Comparison of ENCODE assay signal across 17 mouse cellular contexts in genomic region chr19:10301866-10302356, GRCm38 (mm10). TPM values are rescaled to one million over a fixed set of nuclear protein-coding genes. Genes with fewer than 3 reads are reported as not detected.
"Had no signal": no experiment of that assay in that cellular context is flagged by ENCODE, and none has a peak within 500 bp of the region (broad histone marks: within the 10 kb centered on the region; RNA-seq: fewer than 3 reads in every experiment).

No protein-coding gene starts in this region.

- H3K4me3 ChIP-seq: liver, embryonic 13.5 days; neural tube, embryonic 12.5 days; neural tube, embryonic 15.5 days had no signal

- H3K27ac ChIP-seq: kidney, postnatal 0 days; liver, embryonic 13.5 days; neural tube, embryonic 12.5 days; neural tube, embryonic 15.5 days; stomach, postnatal 0 days had no signal

- DNase-seq: kidney, adult 18-20 months; kidney, postnatal 25 days; liver, embryonic 13.5 days; lung, adult 2 months; lung, postnatal 14 days; midbrain, embryonic 14.5 days; right cerebral cortex, adult 18-20 months; right cerebral cortex, postnatal 14 days; right cerebral cortex, postnatal 4 days; thymus, adult 2 months; thymus, postnatal 14 days; thymus, postnatal 4 days had no signal

RNA-seq across cellular contexts. Expression of gene Dagla, which starts 2.8 kb away (rescaled TPM):
- total RNA-seq: megakaryocyte-erythroid progenitor cell, adult 5-6 weeks had no signal
